Mouse (Mus musculus) kidney, postnatal 0 days (tissue): ENCODE results near the gene Mmp10. TPM values are rescaled to one million over a fixed set of nuclear protein-coding genes. Genes with fewer than 3 reads are reported as not detected.
A peak's percentile ranks its signal among the peaks of the same experiment; 100 is the strongest.

Source experiments
- ATAC-seq: fragments of 200-750 bp; cut with Nextera tagmentation; replicated peaks from 2 replicates; pipeline ENCODE4 v1.8.0; 2017; ENCODE audit warnings: low read depth, moderate number of reproducible peaks, moderate TSS enrichment, moderate library complexity; ENCODE audit not compliant: low FRiP score
- DNase-seq: peaks from one replicate; pipeline ENCODE4 v3.0.0-alpha.2; 2016; ENCODE audit warnings: low spot score
- H3K27ac ChIP-seq: fragments of 300-500 bp; sonication (generic); 2 replicates; pipeline ENCODE4 v1.5.1; 2014; ENCODE audit warnings: mild to moderate bottlenecking
- H3K27me3 ChIP-seq: fragments of 300-500 bp; sonication (generic); 2 replicates; pipeline ENCODE4 v1.6.1; 2014; ENCODE audit warnings: low read length, mixed read lengths; ENCODE audit not compliant: insufficient read depth
- H3K36me3 ChIP-seq: fragments of 300-500 bp; sonication (generic); 2 replicates; pipeline ENCODE4 v1.6.1; 2014; ENCODE audit warnings: low read length, mixed read lengths; ENCODE audit not compliant: insufficient read depth
- H3K4me1 ChIP-seq: fragments of 300-500 bp; sonication (generic); replicated peaks from 2 replicates; pipeline ENCODE4 v1.6.1; 2014; ENCODE audit warnings: antibody characterized with exemption, low read length, mixed read lengths; ENCODE audit not compliant: insufficient read depth
- H3K4me2 ChIP-seq: fragments of 300-500 bp; sonication (generic); 2 replicates; pipeline ENCODE4 v1.6.1; 2014; ENCODE audit warnings: mild to moderate bottlenecking, low read length, moderate library complexity, mixed read lengths
- H3K4me3 ChIP-seq: fragments of 300-500 bp; sonication (generic); replicated peaks from 2 replicates; pipeline ENCODE4 v1.5.1; 2014; ENCODE audit warnings: low read depth, low read length
- H3K9ac ChIP-seq: fragments of 300-500 bp; sonication (generic); 2 replicates; pipeline ENCODE4 v1.6.1; 2014; ENCODE audit warnings: low read depth, low read length
- H3K9me3 ChIP-seq: fragments of 300-500 bp; sonication (generic); replicated peaks from 2 replicates; pipeline ENCODE4 v1.6.1; 2016; ENCODE audit warnings: low read length, inconsistent platforms, mixed read lengths
- CTCF ChIP-seq: IDR thresholded peaks from 2 replicates; pipeline ENCODE4 v1.5.1; 2016; ENCODE audit warnings: antibody characterized with exemption, low read depth, mild to moderate bottlenecking, moderate library complexity
- WGBS: fragments of 180-500 bp; shearing (Covaris S2); extraction: QIAGEN DNeasy Blood & Tissue Kit; methylation state at CpG from one replicate; pipeline ENCODE4 v1.1.7; 2014; 5-methylcytosine and 5-hydroxymethylcytosine counted together
- polyA plus RNA-seq: library from polyadenylated mRNA; unstranded; fragments of >200 nt; fragmentation: Nextera tagmentation; extraction: Ambion mirVana; gene quantifications from 2 replicates; pipeline ENCODE4 v1.2.1, GENCODE M21; 2015

Mmp10 gene
- 0.07 TPM in 1 of 2 replicates, not detected in the other for polyA plus RNA-seq

DNA sequence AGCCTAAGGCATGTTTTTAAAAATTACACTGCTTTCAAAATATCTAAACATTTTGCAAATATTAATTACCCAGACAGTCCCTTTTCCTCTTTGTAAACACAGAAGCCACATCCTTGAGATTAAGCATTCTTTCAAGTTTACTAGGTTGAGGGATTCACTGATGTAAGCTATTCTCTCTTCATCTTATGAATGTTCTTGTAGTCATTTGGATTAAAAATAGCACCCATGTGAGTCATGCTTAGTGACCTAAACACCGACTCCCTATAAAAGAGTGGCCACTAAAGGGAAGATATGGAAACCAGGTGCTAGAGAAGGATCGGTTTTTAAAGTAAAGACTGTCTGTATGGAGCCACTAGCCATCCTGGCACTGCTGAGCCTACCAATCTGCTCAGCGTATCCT, at the start of gene Mmp10:
Gene Mmp10 (plus strand): TSS at position 302 of the 400 bp plus-strand sequence.
- 85% methylated on average over 3 of the region's 3 CpGs for WGBS
- Histone ChIP-seq H3K9me3 (no peaks in the 10 kb centered on the region), H3K4me1 (no peaks in the 10 kb centered on the region), H3K4me2 (no peak within 1 kb of the TSS), H3K27me3 (no peaks in the 10 kb centered on the region), H3K27ac (no peak within 1 kb of the TSS), H3K9ac (no peak within 1 kb of the TSS), H3K4me3 (no peak within 1 kb of the TSS), H3K36me3 (no peaks in the 10 kb centered on the region)
- ATAC-seq (no peak), DNase-seq (no peak)
- no peak for TF ChIP-seq CTCF

- ATAC-seq (no peak), DNase-seq (no peak)
- Histone ChIP-seq H3K27me3 (no peaks in the 10 kb centered on the region), H3K4me3 (no peak overlapping the region), H3K9ac (no peak overlapping the region), H3K4me2 (no peak overlapping the region), H3K36me3 (no peaks in the 10 kb centered on the region), H3K9me3 (no peaks in the 10 kb centered on the region), H3K4me1 (no peaks in the 10 kb centered on the region), H3K27ac (no peak overlapping the region)
- WGBS, result 84% methylated on average over 2 of the region's 2 CpGs
- no peak for TF ChIP-seq CTCF
Measured at GRCm38 (mm10) chr9:7453302-7453701, 48.9 kb upstream of the Mmp10 start.

DNA sequence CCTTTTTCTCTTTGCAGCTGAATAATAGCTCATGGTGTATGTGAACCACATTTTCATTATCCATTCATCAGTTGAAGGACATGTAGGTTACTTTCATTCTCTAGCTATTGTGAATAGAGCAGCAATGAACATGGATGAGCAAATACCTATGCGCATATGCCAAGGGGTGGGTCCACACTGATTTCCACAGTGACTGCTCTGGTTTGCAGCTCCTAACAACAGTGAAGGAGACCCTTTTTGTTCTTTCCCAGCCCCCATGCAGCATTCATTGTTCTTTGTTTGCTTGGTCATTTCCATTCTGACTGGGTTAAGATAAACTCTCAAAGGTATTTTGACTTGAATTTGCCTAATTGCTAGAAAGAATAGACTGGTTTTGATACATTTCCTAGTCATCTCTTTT, 31.9 kb upstream of the Mmp10 start:
- TF ChIP-seq CTCF, result no peak
- DNase-seq (no peak), ATAC-seq (no peak)
- H3K27me3 ChIP-seq, result no peaks in the 10 kb centered on the region
- WGBS, result 100% methylated on average over 1 of the region's 1 CpGs
- H3K4me1 ChIP-seq, result no peaks in the 10 kb centered on the region
- H3K9me3 ChIP-seq, result no peaks in the 10 kb centered on the region
- H3K27ac ChIP-seq, result no peak overlapping the region
- H3K4me2 ChIP-seq, result no peak overlapping the region
- H3K4me3 ChIP-seq, result no peak overlapping the region
- H3K9ac ChIP-seq, result no peak overlapping the region
- H3K36me3 ChIP-seq, result no peaks in the 10 kb centered on the region

DNA sequence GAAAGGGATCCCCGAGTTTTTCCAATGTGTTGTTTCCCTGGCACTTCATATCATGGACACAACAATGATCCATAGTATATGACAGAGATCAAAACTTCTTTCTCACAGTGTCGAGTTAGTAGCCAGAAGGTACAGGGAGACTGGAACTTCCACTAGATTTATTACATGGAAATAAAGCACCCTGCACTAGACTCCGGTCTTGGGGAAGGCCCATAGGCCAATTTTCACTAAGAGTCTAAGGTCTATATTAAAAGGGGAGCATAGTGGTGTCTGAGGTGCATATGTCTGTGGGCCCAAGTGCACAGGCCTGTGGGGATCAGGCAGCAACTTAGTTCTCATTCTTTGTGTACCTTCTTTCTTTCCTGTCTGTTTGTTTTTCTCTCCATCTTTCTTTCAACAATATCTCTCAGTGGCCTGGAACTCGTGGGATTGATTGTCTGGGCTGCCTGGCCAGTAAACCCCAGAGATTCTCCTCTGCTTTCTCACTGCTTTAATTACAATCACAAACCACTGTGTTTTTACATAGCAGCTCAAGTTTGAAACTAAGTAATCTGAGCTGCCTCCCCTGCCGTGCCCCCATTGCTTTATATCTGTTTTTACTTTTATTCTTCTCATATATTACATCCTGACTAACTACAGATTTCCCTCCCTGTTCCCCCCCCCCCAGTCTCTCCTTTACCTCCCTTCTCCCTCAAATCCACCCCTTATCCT, 18.3 kb upstream of the Mmp10 start:
- Histone ChIP-seq H3K4me2 (no peak overlapping the region), H3K27ac (no peak overlapping the region), H3K4me1 (no peaks in the 10 kb centered on the region), H3K9ac (no peak overlapping the region), H3K9me3 (no peaks in the 10 kb centered on the region), H3K27me3 (no peaks in the 10 kb centered on the region), H3K36me3 (no peaks in the 10 kb centered on the region), H3K4me3 (no peak overlapping the region)
- ATAC-seq (no peak), DNase-seq (peak; percentile 59)
- TF ChIP-seq CTCF, result no peak
- 28% methylated on average over 5 of the region's 5 CpGs for WGBS

- ATAC-seq (no peak), DNase-seq (no peak)
- Histone ChIP-seq H3K27me3 (no peaks in the 10 kb centered on the region), H3K9me3 (no peaks in the 10 kb centered on the region), H3K9ac (no peak overlapping the region), H3K4me3 (no peak overlapping the region), H3K36me3 (no peaks in the 10 kb centered on the region), H3K4me1 (no peaks in the 10 kb centered on the region), H3K27ac (no peak overlapping the region), H3K4me2 (no peak overlapping the region)
- 63% methylated on average over 3 of the region's 3 CpGs for WGBS
- no peak for TF ChIP-seq CTCF
Measured at GRCm38 (mm10) chr9:7501138-7501537, 1.0 kb upstream of the Mmp10 start.

- WGBS, result 52% methylated on average over 7 of the region's 7 CpGs
- ATAC-seq, result no peak
- H3K36me3 ChIP-seq, result no peaks in the 10 kb centered on the region
Measured at GRCm38 (mm10) chr9:7507321-7507876, 5.2 kb downstream of the Mmp10 start.

More at GRCm38 (mm10) chr9:7507321-7507876, 5.2 kb downstream of the Mmp10 start:
- H3K27me3 ChIP-seq, result no peaks in the 10 kb centered on the region
- H3K9ac ChIP-seq, result no peak overlapping the region
- no peaks in the 10 kb centered on the region for H3K4me1 ChIP-seq
- TF ChIP-seq CTCF, result no peak
- no peak for DNase-seq
- H3K9me3 ChIP-seq, result no peaks in the 10 kb centered on the region
- no peak overlapping the region for H3K27ac ChIP-seq
- no peak overlapping the region for H3K4me2 ChIP-seq
- no peak overlapping the region for H3K4me3 ChIP-seq
